Mouse (Mus musculus): ENCODE results near the gene Cdh1. TPM values are rescaled to one million over a fixed set of nuclear protein-coding genes. Genes with fewer than 3 reads are reported as not detected.
A peak's percentile ranks its signal among the peaks of the same experiment; 100 is the strongest.
"Not testable (repeated sequence)": the region's sequence is repeated elsewhere in the genome, so short reads cannot be mapped to it uniquely, and the experiment has no call there.

Gene Cdh1
- polyA plus RNA-seq (2012; ENCODE audit: insufficient read depth, low replicate concordance) = not detected in 2 replicates

DNA sequence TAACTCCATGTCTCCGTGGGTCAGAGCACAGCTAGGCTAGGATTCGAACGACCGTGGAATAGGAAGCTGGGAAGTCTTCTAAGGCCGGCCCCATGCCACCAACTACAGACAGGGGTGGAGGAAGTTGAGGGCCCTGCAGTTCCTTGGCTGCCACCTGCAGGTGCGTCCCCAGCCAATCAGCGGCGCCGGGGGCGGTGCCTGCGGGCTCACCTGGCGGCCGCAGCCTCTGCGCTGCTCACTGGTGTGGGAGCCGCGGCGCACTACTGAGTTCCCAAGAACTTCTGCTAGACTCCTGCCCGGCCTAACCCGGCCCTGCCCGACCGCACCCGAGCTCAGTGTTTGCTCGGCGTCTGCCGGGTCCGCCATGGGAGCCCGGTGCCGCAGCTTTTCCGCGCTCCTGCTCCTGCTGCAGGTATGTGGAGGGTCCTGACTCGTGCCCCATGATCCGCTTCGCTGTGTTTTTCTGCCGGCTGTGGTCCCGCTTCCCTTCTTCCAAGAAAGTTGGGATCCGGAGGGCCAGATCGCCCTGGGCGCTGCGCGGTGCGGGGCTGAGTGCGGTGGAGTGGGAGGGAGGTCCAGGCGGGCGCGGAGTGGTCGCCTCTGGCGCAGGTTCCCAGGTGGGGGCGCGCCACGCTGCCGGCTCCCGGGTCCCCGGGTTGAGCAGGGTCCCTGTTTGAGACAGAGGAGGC, at the start of gene Cdh1:
Gene Cdh1 (plus strand): TSS at position 221 of the 689 bp plus-strand sequence.
- peaks cover 9% of the 10 kb centered on the region; the same call in 1 of the 2 replicates for H3K9me3 ChIP-seq
- peaks cover 9% of the 10 kb centered on the region for H3K4me1 ChIP-seq
- H3K4me3 ChIP-seq (replicated peaks) = peak within 1 kb of the TSS; percentile 50
- no peak for TF ChIP-seq FLI1 (IDR thresholded peaks at IDR 0.05; ENCODE audit: low read length)
- no peak for TF ChIP-seq GATA1 (IDR thresholded peaks at IDR 0.05; ENCODE audit: borderline replicate concordance, low read length)
- peaks cover 71% of the 10 kb centered on the region for H3K27me3 ChIP-seq (replicated peaks)
- no peaks in the 10 kb centered on the region for H3K36me3 ChIP-seq (replicated peaks; ENCODE audit: low read length)

DNA sequence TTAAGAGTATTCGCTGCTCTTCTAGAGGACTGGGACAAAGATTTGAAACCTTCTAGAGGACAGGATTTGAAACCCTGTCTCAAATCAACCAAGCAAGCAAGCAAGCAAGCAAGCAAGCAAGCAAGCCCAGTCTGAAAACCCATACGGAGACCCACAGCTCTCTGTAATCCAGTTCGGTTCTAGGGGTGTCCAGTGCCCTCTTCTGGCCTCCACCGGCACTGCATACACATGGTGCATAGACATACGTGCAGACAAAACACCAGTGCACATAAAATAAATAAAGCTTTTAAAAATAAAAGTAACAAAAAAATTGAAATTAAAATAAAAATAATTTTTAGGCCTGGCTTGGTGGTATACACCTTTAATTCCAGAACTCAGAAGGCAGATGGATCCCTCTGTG, 49.1 kb upstream of the Cdh1 start:
- H3K4me1 ChIP-seq = no peaks in the 10 kb centered on the region
- no peaks in the 10 kb centered on the region for H3K36me3 ChIP-seq (replicated peaks; ENCODE audit: low read length)
- no peak overlapping the region for H3K4me3 ChIP-seq (replicated peaks)
- peaks cover 19% of the 10 kb centered on the region for H3K9me3 ChIP-seq
- TF ChIP-seq GATA1 (IDR thresholded peaks at IDR 0.05; ENCODE audit: borderline replicate concordance, low read length) = no peak
- no peak for TF ChIP-seq FLI1 (IDR thresholded peaks at IDR 0.05; ENCODE audit: low read length)
- peaks cover 8% of the 10 kb centered on the region for H3K27me3 ChIP-seq (replicated peaks)

DNA sequence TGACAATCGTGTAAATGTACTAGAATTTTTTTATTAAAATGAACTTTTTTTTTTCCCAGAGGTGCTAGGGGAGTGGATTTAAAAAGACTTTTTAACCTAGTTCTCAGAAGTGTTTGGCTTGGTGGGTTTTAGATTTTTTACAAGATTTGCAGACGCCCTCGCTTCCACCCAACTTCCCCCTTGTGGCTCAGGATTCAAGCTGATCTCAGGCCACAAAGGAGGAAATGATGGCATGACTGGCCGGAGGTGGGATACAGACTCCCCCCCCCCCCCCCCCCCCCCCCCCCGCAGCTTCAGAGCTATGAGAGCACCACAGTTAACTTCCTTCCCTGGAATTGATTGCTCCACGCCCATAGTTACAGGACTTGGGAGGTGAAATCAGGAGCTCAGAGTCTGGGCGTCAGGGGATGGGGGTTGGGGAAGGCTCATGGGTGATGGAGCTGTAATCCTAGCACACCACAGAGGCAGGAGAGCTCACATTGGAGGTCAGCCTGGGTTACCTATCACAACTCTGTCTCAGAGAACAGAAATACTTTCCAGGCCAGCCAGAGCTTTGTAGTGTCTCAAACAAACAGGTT, 47.0 kb upstream of the Cdh1 start:
- TF ChIP-seq GATA1 (IDR thresholded peaks at IDR 0.05; ENCODE audit: borderline replicate concordance, low read length) = no peak
- TF ChIP-seq FLI1 (IDR thresholded peaks at IDR 0.05; ENCODE audit: low read length) = no peak
- no peak overlapping the region for H3K4me3 ChIP-seq (replicated peaks)
- H3K4me1 ChIP-seq = peaks cover 3% of the 10 kb centered on the region

DNA sequence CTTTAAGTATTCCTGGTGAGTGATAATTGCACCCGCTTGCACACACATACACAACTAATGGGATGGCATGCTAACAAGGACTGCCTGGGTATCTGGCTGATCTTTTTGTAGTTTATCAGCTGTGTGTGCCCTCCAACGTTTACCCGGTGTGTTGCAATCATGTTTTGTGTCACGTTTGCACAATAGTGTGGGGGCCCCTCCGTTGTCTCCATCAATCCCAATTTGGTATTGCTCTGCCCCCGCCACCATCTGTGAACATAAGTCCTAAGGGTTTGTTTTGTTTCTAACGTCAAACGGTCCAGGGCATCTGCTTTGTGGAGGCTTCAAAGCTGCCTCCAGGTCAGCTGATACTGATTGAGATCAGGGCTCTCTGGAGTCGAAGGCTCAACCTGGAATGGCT, 43.3 kb upstream of the Cdh1 start:
- peaks cover 22% of the 10 kb centered on the region for H3K27me3 ChIP-seq (replicated peaks)
- peaks cover 10% of the 10 kb centered on the region for H3K4me1 ChIP-seq
- peaks cover 15% of the 10 kb centered on the region for H3K9me3 ChIP-seq
- no peaks in the 10 kb centered on the region for H3K36me3 ChIP-seq (replicated peaks; ENCODE audit: low read length)
- no peak for TF ChIP-seq FLI1 (IDR thresholded peaks at IDR 0.05; ENCODE audit: low read length)
- H3K4me3 ChIP-seq (replicated peaks) = no peak overlapping the region

More for the DNA sequence above, 47.0 kb upstream of the Cdh1 start:
- Histone ChIP-seq H3K36me3 (replicated peaks; ENCODE audit: low read length) (no peaks in the 10 kb centered on the region), H3K9me3 (peaks cover 19% of the 10 kb centered on the region), H3K27me3 (replicated peaks) (peaks cover 18% of the 10 kb centered on the region)

DNA sequence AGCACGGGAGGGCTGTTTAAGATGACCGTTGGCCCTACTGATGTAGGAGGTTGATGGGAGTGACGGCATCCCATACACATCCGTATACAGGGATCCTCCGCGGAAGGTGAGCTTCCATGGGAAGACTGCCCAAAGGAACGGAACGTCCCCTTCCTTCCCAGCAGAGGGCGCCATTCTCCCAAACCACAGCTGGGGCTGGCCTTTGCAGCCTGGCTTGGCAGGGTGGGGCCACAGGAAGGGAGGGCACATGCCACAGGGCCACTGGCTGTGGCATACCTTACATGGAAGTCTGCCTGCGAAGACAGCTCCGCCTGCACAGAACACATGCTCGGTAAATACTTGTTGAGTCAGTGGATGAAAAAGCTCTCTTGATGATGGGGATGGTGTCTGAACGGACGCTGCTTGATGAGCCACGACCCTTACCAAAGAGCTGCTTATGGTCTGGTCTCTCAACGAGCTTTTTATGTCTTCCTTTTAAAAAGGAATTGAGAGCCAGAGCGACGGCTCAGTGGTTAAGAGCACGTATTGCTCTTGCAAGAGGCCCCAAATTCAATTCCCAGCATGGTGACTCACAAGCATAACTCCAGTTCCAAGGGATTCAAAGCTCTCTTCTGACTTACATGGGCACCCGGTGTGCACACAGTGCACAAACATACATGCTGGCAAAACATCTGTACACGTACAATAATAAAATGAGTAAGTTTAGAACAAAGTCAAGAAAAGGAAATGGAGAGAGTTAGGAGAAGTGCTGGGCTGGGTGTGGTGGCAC, 41.9 kb upstream of the Cdh1 start:
- no peaks in the 10 kb centered on the region for H3K36me3 ChIP-seq (replicated peaks; ENCODE audit: low read length)
- peaks cover 10% of the 10 kb centered on the region for H3K4me1 ChIP-seq
- H3K27me3 ChIP-seq (replicated peaks) = peaks cover 19% of the 10 kb centered on the region
- H3K9me3 ChIP-seq = peaks cover 9% of the 10 kb centered on the region
- TF ChIP-seq FLI1 (IDR thresholded peaks at IDR 0.05; ENCODE audit: low read length) (no peak), GATA1 (IDR thresholded peaks at IDR 0.05; ENCODE audit: borderline replicate concordance, low read length) (no peak)
- H3K4me3 ChIP-seq (replicated peaks) = peak overlapping the region; percentile 4

DNA sequence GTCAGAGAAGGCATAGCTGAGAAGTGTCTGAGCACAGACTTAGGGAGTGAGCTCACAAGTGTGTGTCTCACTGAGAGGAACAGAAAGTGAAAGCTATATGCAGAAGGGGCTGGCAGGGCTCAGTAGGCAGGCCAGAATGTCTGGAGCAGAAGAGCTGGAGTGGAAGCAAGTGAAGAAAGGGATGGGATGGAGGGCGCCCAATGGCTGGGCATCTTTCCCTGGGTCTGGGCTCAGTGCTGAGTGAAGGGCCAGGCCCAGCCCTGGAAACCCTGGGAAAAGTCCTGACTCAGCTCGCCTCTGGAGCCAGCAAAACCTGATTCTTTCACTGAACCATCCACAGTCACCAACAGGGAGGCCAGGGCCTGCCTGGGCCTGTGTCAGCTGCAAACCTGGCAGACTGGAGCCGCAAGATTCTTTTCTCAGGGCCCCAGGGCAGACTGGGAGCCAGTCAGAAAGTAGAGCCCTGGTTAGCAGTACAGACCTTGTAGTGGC, 39.4 kb upstream of the Cdh1 start:
- no peak overlapping the region for H3K4me3 ChIP-seq (replicated peaks)
- peaks cover 10% of the 10 kb centered on the region for H3K4me1 ChIP-seq
- H3K9me3 ChIP-seq = no peaks in the 10 kb centered on the region
- H3K27me3 ChIP-seq (replicated peaks) = peaks cover 16% of the 10 kb centered on the region
- H3K36me3 ChIP-seq (replicated peaks; ENCODE audit: low read length) = no peaks in the 10 kb centered on the region
- TF ChIP-seq GATA1 (IDR thresholded peaks at IDR 0.05; ENCODE audit: borderline replicate concordance, low read length) (no peak), FLI1 (IDR thresholded peaks at IDR 0.05; ENCODE audit: low read length) (no peak)

DNA sequence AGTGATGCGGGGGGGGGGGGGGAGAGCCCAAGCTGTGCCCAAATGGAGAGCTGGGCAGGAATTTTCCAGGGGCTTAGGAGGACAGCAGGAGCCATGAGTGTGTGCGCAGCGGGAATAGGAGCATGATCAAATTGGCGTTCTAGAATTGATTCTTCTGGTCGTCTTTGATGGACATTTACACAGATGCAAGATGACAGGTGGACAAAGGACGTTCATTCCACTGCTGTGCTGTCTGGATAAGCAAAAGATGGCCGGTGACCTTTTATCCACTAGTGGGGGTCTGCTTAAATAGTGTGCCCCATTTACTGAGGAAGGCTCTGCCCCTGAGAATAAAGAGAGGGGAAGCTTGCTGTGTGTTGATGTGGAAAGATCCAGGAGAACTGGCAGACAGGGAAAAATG, 34.1 kb upstream of the Cdh1 start:
- Histone ChIP-seq H3K4me1 (no peaks in the 10 kb centered on the region), H3K36me3 (replicated peaks; ENCODE audit: low read length) (no peaks in the 10 kb centered on the region), H3K9me3 (no peaks in the 10 kb centered on the region), H3K4me3 (replicated peaks) (no peak overlapping the region), H3K27me3 (replicated peaks) (peaks cover 4% of the 10 kb centered on the region)
- TF ChIP-seq GATA1 (IDR thresholded peaks at IDR 0.05; ENCODE audit: borderline replicate concordance, low read length) = no peak
- no peak for TF ChIP-seq FLI1 (IDR thresholded peaks at IDR 0.05; ENCODE audit: low read length)

DNA sequence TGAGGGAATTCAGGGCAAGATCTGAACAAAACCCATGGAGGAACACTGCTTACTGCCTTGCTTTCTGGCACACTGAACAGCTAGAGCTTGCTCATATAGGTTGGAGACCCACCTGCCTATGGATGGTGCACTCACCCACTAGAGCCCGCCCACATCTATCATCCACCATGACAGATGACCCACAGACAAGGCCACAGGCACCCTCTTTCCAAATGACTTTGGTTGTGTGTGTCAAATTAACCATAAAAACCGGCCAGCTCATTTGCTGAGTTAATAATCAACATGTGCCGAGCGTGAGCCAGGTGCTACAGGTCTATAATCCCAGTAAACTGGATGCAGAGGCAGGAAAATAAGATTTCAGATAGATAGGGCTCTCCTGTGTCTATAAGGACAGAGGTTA, 32.8 kb upstream of the Cdh1 start:
- Histone ChIP-seq H3K4me3 (replicated peaks) (no peak overlapping the region), H3K9me3 (no peaks in the 10 kb centered on the region), H3K36me3 (replicated peaks; ENCODE audit: low read length) (no peaks in the 10 kb centered on the region), H3K27me3 (replicated peaks) (peaks cover 9% of the 10 kb centered on the region), H3K4me1 (no peaks in the 10 kb centered on the region)
- TF ChIP-seq GATA1 (IDR thresholded peaks at IDR 0.05; ENCODE audit: borderline replicate concordance, low read length) (no peak), FLI1 (IDR thresholded peaks at IDR 0.05; ENCODE audit: low read length) (no peak)

GRCm38 (mm10) chr8:106571551-106572172, 31.5 kb upstream of the Cdh1 start:
- Histone ChIP-seq H3K4me1 (peaks cover 2% of the 10 kb centered on the region; the same call in 1 of the 2 replicates), H3K27me3 (replicated peaks) (peaks cover 9% of the 10 kb centered on the region), H3K4me3 (replicated peaks) (no peak overlapping the region), H3K9me3 (no peaks in the 10 kb centered on the region), H3K36me3 (replicated peaks; ENCODE audit: low read length) (no peaks in the 10 kb centered on the region)
- no peak for TF ChIP-seq FLI1 (IDR thresholded peaks at IDR 0.05; ENCODE audit: low read length)
- TF ChIP-seq GATA1 (IDR thresholded peaks at IDR 0.05; ENCODE audit: borderline replicate concordance, low read length) = no peak

- H3K4me1 ChIP-seq; H3K36me3 ChIP-seq (replicated peaks; ENCODE audit: low read length); H3K4me3 ChIP-seq (replicated peaks); H3K9me3 ChIP-seq; H3K27me3 ChIP-seq (replicated peaks): not testable (repeated sequence)
Observed at GRCm38 (mm10) chr8:106572175-106572574, 31.0 kb upstream of the Cdh1 start.

- H3K36me3 ChIP-seq (replicated peaks; ENCODE audit: low read length); H3K4me3 ChIP-seq (replicated peaks); H3K9me3 ChIP-seq; H3K4me1 ChIP-seq: not testable (repeated sequence)
- peaks cover 11% of the 10 kb centered on the region for H3K27me3 ChIP-seq (replicated peaks)
Observed at GRCm38 (mm10) chr8:106573168-106573567, 30.0 kb upstream of the Cdh1 start, which contains the start of gene Gm10073. Gene Gm10073 (minus strand): TSS chr8:106573461.
